Mouse (Mus musculus): ENCODE measurements around the gene Med27. TPM values are rescaled to one million over a fixed set of nuclear protein-coding genes. Genes with fewer than 3 reads are reported as not detected.

The Med27 gene
- polyA plus RNA-seq, 1 experiment = 21.4 TPM

GRCm38 (mm10) chr2:29385405-29385804, 38.8 kb downstream of the Med27 start:
- no peaks in the 10 kb centered on the region for H3K36me3 ChIP-seq (ENCODE audit: control insufficient read depth, insufficient read depth, low read length, poor library complexity, severe bottlenecking)
- no peaks in the 10 kb centered on the region for H3K4me1 ChIP-seq (ENCODE audit: control insufficient read depth, insufficient read depth, low read length)
- H3K27ac ChIP-seq (ENCODE audit: insufficient read depth, low read length) = no peak overlapping the region
- H3K9me3 ChIP-seq (replicated peaks; ENCODE audit: control insufficient read depth, insufficient read depth, low read length, poor library complexity, severe bottlenecking) = no peaks in the 10 kb centered on the region
- H3K4me3 ChIP-seq (ENCODE audit: low read depth, low read length) = no peak overlapping the region
- no peak for TF ChIP-seq POLR2A (IDR thresholded peaks at IDR 0.05; ENCODE audit: insufficient read depth, low read length)
- no peak for TF ChIP-seq EP300 (IDR thresholded peaks at IDR 0.05; ENCODE audit: insufficient read depth, low read depth, low read length)
- TF ChIP-seq CTCF (IDR thresholded peaks at IDR 0.05; ENCODE audit: low read depth, low read length) = no peak
- H3K9ac ChIP-seq (ENCODE audit: low read depth, poor library complexity, severe bottlenecking) = no peak overlapping the region
- no peaks in the 10 kb centered on the region for H3K27me3 ChIP-seq (ENCODE audit: control insufficient read depth, insufficient read depth, low read length, poor library complexity, severe bottlenecking)

- H3K27ac ChIP-seq (ENCODE audit: insufficient read depth, low read length) = no peak overlapping the region
- H3K4me3 ChIP-seq (ENCODE audit: low read depth, low read length) = no peak overlapping the region
- H3K27me3 ChIP-seq (ENCODE audit: control insufficient read depth, insufficient read depth, low read length, poor library complexity, severe bottlenecking) = no peaks in the 10 kb centered on the region
- H3K9ac ChIP-seq (ENCODE audit: low read depth, poor library complexity, severe bottlenecking) = no peak overlapping the region
- H3K4me1 ChIP-seq (ENCODE audit: control insufficient read depth, insufficient read depth, low read length) = no peaks in the 10 kb centered on the region
- TF ChIP-seq EP300 (IDR thresholded peaks at IDR 0.05; ENCODE audit: insufficient read depth, low read depth, low read length) = no peak
- TF ChIP-seq CTCF (IDR thresholded peaks at IDR 0.05; ENCODE audit: low read depth, low read length) = no peak
- TF ChIP-seq POLR2A (IDR thresholded peaks at IDR 0.05; ENCODE audit: insufficient read depth, low read length) = no peak
- no peaks in the 10 kb centered on the region for H3K9me3 ChIP-seq (replicated peaks; ENCODE audit: control insufficient read depth, insufficient read depth, low read length, poor library complexity, severe bottlenecking)
- H3K36me3 ChIP-seq (ENCODE audit: control insufficient read depth, insufficient read depth, low read length, poor library complexity, severe bottlenecking) = no peaks in the 10 kb centered on the region
Measured at GRCm38 (mm10) chr2:29387268-29387667, 40.6 kb downstream of the Med27 start.

GRCm38 (mm10) chr2:29388937-29389336, 42.3 kb downstream of the Med27 start:
- Histone ChIP-seq H3K27ac (ENCODE audit: insufficient read depth, low read length) (no peak overlapping the region), H3K4me1 (ENCODE audit: control insufficient read depth, insufficient read depth, low read length) (no peaks in the 10 kb centered on the region), H3K9ac (ENCODE audit: low read depth, poor library complexity, severe bottlenecking) (no peak overlapping the region), H3K36me3 (ENCODE audit: control insufficient read depth, insufficient read depth, low read length, poor library complexity, severe bottlenecking) (no peaks in the 10 kb centered on the region), H3K9me3 (replicated peaks; ENCODE audit: control insufficient read depth, insufficient read depth, low read length, poor library complexity, severe bottlenecking) (no peaks in the 10 kb centered on the region), H3K27me3 (ENCODE audit: control insufficient read depth, insufficient read depth, low read length, poor library complexity, severe bottlenecking) (no peaks in the 10 kb centered on the region), H3K4me3 (ENCODE audit: low read depth, low read length) (no peak overlapping the region)
- TF ChIP-seq POLR2A (IDR thresholded peaks at IDR 0.05; ENCODE audit: insufficient read depth, low read length) (no peak), EP300 (IDR thresholded peaks at IDR 0.05; ENCODE audit: insufficient read depth, low read depth, low read length) (no peak), CTCF (IDR thresholded peaks at IDR 0.05; ENCODE audit: low read depth, low read length) (no peak)

GRCm38 (mm10) chr2:29391086-29391485, 44.5 kb downstream of the Med27 start:
- TF ChIP-seq POLR2A (IDR thresholded peaks at IDR 0.05; ENCODE audit: insufficient read depth, low read length) (no peak), EP300 (IDR thresholded peaks at IDR 0.05; ENCODE audit: insufficient read depth, low read depth, low read length) (no peak), CTCF (IDR thresholded peaks at IDR 0.05; ENCODE audit: low read depth, low read length) (no peak)
- no peaks in the 10 kb centered on the region for H3K9me3 ChIP-seq (replicated peaks; ENCODE audit: control insufficient read depth, insufficient read depth, low read length, poor library complexity, severe bottlenecking)

GRCm38 (mm10) chr2:29391996-29392395, 45.4 kb downstream of the Med27 start:
- Histone ChIP-seq H3K36me3 (ENCODE audit: control insufficient read depth, insufficient read depth, low read length, poor library complexity, severe bottlenecking) (no peaks in the 10 kb centered on the region), H3K27me3 (ENCODE audit: control insufficient read depth, insufficient read depth, low read length, poor library complexity, severe bottlenecking) (no peaks in the 10 kb centered on the region), H3K27ac (ENCODE audit: insufficient read depth, low read length) (no peak overlapping the region), H3K4me3 (ENCODE audit: low read depth, low read length) (no peak overlapping the region), H3K9me3 (replicated peaks; ENCODE audit: control insufficient read depth, insufficient read depth, low read length, poor library complexity, severe bottlenecking) (no peaks in the 10 kb centered on the region), H3K4me1 (ENCODE audit: control insufficient read depth, insufficient read depth, low read length) (no peaks in the 10 kb centered on the region), H3K9ac (ENCODE audit: low read depth, poor library complexity, severe bottlenecking) (no peak overlapping the region)
- TF ChIP-seq POLR2A (IDR thresholded peaks at IDR 0.05; ENCODE audit: insufficient read depth, low read length) (no peak), EP300 (IDR thresholded peaks at IDR 0.05; ENCODE audit: insufficient read depth, low read depth, low read length) (no peak), CTCF (IDR thresholded peaks at IDR 0.05; ENCODE audit: low read depth, low read length) (no peak)

More at GRCm38 (mm10) chr2:29391086-29391485, 44.5 kb downstream of the Med27 start:
- no peak overlapping the region for H3K4me3 ChIP-seq (ENCODE audit: low read depth, low read length)
- no peak overlapping the region for H3K9ac ChIP-seq (ENCODE audit: low read depth, poor library complexity, severe bottlenecking)
- no peaks in the 10 kb centered on the region for H3K4me1 ChIP-seq (ENCODE audit: control insufficient read depth, insufficient read depth, low read length)
- H3K27ac ChIP-seq (ENCODE audit: insufficient read depth, low read length) = no peak overlapping the region
- H3K36me3 ChIP-seq (ENCODE audit: control insufficient read depth, insufficient read depth, low read length, poor library complexity, severe bottlenecking) = no peaks in the 10 kb centered on the region
- H3K27me3 ChIP-seq (ENCODE audit: control insufficient read depth, insufficient read depth, low read length, poor library complexity, severe bottlenecking) = no peaks in the 10 kb centered on the region

GRCm38 (mm10) chr2:29400234-29400633, 53.6 kb downstream of the Med27 start:
- Histone ChIP-seq H3K27ac (ENCODE audit: insufficient read depth, low read length) (no peak overlapping the region), H3K4me1 (ENCODE audit: control insufficient read depth, insufficient read depth, low read length) (no peaks in the 10 kb centered on the region), H3K4me3 (ENCODE audit: low read depth, low read length) (no peak overlapping the region), H3K27me3 (ENCODE audit: control insufficient read depth, insufficient read depth, low read length, poor library complexity, severe bottlenecking) (no peaks in the 10 kb centered on the region), H3K36me3 (ENCODE audit: control insufficient read depth, insufficient read depth, low read length, poor library complexity, severe bottlenecking) (no peaks in the 10 kb centered on the region), H3K9me3 (replicated peaks; ENCODE audit: control insufficient read depth, insufficient read depth, low read length, poor library complexity, severe bottlenecking) (no peaks in the 10 kb centered on the region), H3K9ac (ENCODE audit: low read depth, poor library complexity, severe bottlenecking) (no peak overlapping the region)
- TF ChIP-seq EP300 (IDR thresholded peaks at IDR 0.05; ENCODE audit: insufficient read depth, low read depth, low read length) = no peak
- no peak for TF ChIP-seq CTCF (IDR thresholded peaks at IDR 0.05; ENCODE audit: low read depth, low read length)
- no peak for TF ChIP-seq POLR2A (IDR thresholded peaks at IDR 0.05; ENCODE audit: insufficient read depth, low read length)
